Mouse (Mus musculus) stomach, postnatal 0 days (tissue): Measurements from ENCODE around the gene Slc46a2. TPM values are rescaled to one million over a fixed set of nuclear protein-coding genes. Genes with fewer than 3 reads are reported as not detected.

Source experiments
- ATAC-seq: fragments of 200-750 bp; cut with Nextera tagmentation; 2 replicates; pipeline ENCODE4 v1.8.0; 2017; ENCODE audit not compliant: low FRiP score, low TSS enrichment
- DNase-seq: peaks from one replicate; pipeline ENCODE4 v3.0.0-alpha.2; 2016; ENCODE audit warnings: low spot score
- H3K27ac ChIP-seq: fragments of 300-500 bp; sonication (generic); replicated peaks from 2 replicates; pipeline ENCODE4 v1.5.1; 2014; ENCODE audit warnings: mild to moderate bottlenecking, control low read depth
- H3K27me3 ChIP-seq: fragments of 300-500 bp; sonication (generic); 2 replicates; pipeline ENCODE4 v1.6.1; 2014; ENCODE audit warnings: low read length; ENCODE audit not compliant: control insufficient read depth, insufficient read depth
- H3K36me3 ChIP-seq: fragments of 300-500 bp; sonication (generic); 2 replicates; pipeline ENCODE4 v1.6.1; 2014; ENCODE audit warnings: low read length, mixed read lengths; ENCODE audit not compliant: control insufficient read depth, insufficient read depth
- H3K4me1 ChIP-seq: fragments of 300-500 bp; sonication (generic); replicated peaks from 2 replicates; pipeline ENCODE4 v1.6.1; 2014; ENCODE audit warnings: antibody characterized with exemption; ENCODE audit not compliant: control insufficient read depth, insufficient read depth
- H3K4me2 ChIP-seq: fragments of 300-500 bp; sonication (generic); replicated peaks from 2 replicates; pipeline ENCODE4 v1.6.1; 2014; ENCODE audit warnings: low read depth, mild to moderate bottlenecking, control low read depth, moderate library complexity
- H3K4me3 ChIP-seq: fragments of 300-500 bp; sonication (generic); 2 replicates; pipeline ENCODE4 v1.5.1; 2014; ENCODE audit warnings: low read depth, low read length, control low read depth
- H3K9ac ChIP-seq: fragments of 300-500 bp; sonication (generic); 2 replicates; pipeline ENCODE4 v1.6.1; 2014; ENCODE audit warnings: mild to moderate bottlenecking, low read length, control low read depth, mixed read lengths
- H3K9me3 ChIP-seq: fragments of 300-500 bp; sonication (generic); 2 replicates; pipeline ENCODE4 v1.6.1; 2016; ENCODE audit warnings: low read length; ENCODE audit not compliant: control insufficient read depth
- CTCF ChIP-seq: IDR thresholded peaks from 2 replicates; pipeline ENCODE4 v1.5.1; 2016; ENCODE audit warnings: antibody characterized with exemption, low read depth, mild to moderate bottlenecking, moderate library complexity
- EP300 ChIP-seq: optimal IDR thresholded peaks from 2 replicates; pipeline ENCODE3; 2016; ENCODE audit warnings: antibody characterized with exemption
- WGBS: fragments of 180-500 bp; shearing (Covaris S2); extraction: QIAGEN DNeasy Blood & Tissue Kit; methylation state at CpG from one replicate; pipeline ENCODE4 v1.1.7; 2014; 5-methylcytosine and 5-hydroxymethylcytosine counted together
- polyA plus RNA-seq: library from polyadenylated mRNA; unstranded; fragments of >200 nt; fragmentation: Nextera tagmentation; extraction: Ambion mirVana; gene quantifications from 2 replicates; pipeline ENCODE4 v1.2.1, GENCODE M21; 2015

Gene Slc46a2
- polyA plus RNA-seq, 1 experiment from 2014 or later, result 10.5 TPM

GRCm38 (mm10) chr4:59907092-59907491 lies 7.8 kb downstream of the Slc46a2 start:
- Histone ChIP-seq H3K36me3 (no peaks in the 10 kb centered on the region), H3K27ac (no peak overlapping the region), H3K9me3 (no peaks in the 10 kb centered on the region), H3K9ac (no peak overlapping the region), H3K4me2 (no peak overlapping the region), H3K4me1 (no peaks in the 10 kb centered on the region), H3K27me3 (no peaks in the 10 kb centered on the region), H3K4me3 (no peak overlapping the region)
- TF ChIP-seq EP300 (no peak), CTCF (no peak)
- no peak for DNase-seq
- ATAC-seq, result no peak
- WGBS, result 63% methylated on average over 6 of the region's 6 CpGs

- Histone ChIP-seq H3K36me3 (peaks cover 2% of the 10 kb centered on the region; the same call in 1 of the 2 replicates), H3K27ac (no peak overlapping the region), H3K4me3 (no peak overlapping the region), H3K9ac (no peak overlapping the region), H3K4me2 (no peak overlapping the region), H3K9me3 (no peaks in the 10 kb centered on the region), H3K4me1 (no peaks in the 10 kb centered on the region), H3K27me3 (no peaks in the 10 kb centered on the region)
- peak; percentile 45 for TF ChIP-seq CTCF
- TF ChIP-seq EP300, result no peak
- 68% methylated on average over 6 of the region's 6 CpGs for WGBS
- DNase-seq, result no peak
- ATAC-seq, result no peak
These were observed 12.3 kb downstream of the Slc46a2 start for GRCm38 (mm10) chr4:59902547-59902946.

GRCm38 (mm10) chr4:59901810-59902209 lies 13.0 kb downstream of the Slc46a2 start:
- ATAC-seq (no peak), DNase-seq (no peak)
- no peak overlapping the region for H3K4me2 ChIP-seq
- no peak for TF ChIP-seq EP300
- TF ChIP-seq CTCF, result no peak
- H3K9me3 ChIP-seq, result no peaks in the 10 kb centered on the region
- H3K27ac ChIP-seq, result no peak overlapping the region
- no peak overlapping the region for H3K9ac ChIP-seq
- WGBS, result 87% methylated on average over 6 of the region's 6 CpGs
- H3K36me3 ChIP-seq, result peaks cover 2% of the 10 kb centered on the region; the same call in 1 of the 2 replicates
- no peaks in the 10 kb centered on the region for H3K27me3 ChIP-seq
- H3K4me3 ChIP-seq, result no peak overlapping the region
- H3K4me1 ChIP-seq, result no peaks in the 10 kb centered on the region

- Histone ChIP-seq H3K27ac (peak overlapping the region; percentile 80), H3K4me3 (no peak overlapping the region), H3K27me3 (no peaks in the 10 kb centered on the region), H3K4me1 (no peaks in the 10 kb centered on the region), H3K9ac (no peak overlapping the region), H3K36me3 (peaks cover 2% of the 10 kb centered on the region; the same call in 1 of the 2 replicates), H3K9me3 (no peaks in the 10 kb centered on the region), H3K4me2 (no peak overlapping the region)
- peak; percentile 62 for ATAC-seq
- 65% methylated on average over 9 of the region's 9 CpGs for WGBS
- TF ChIP-seq EP300, result no peak
- no peak for TF ChIP-seq CTCF
- DNase-seq, result peak; percentile 21
These were observed 16.3 kb downstream of the Slc46a2 start for GRCm38 (mm10) chr4:59898521-59898919.

- peak; percentile 64 for DNase-seq
- Histone ChIP-seq H3K4me2 (no peak overlapping the region), H3K4me1 (no peaks in the 10 kb centered on the region), H3K27me3 (no peaks in the 10 kb centered on the region), H3K36me3 (peaks cover 2% of the 10 kb centered on the region; the same call in 1 of the 2 replicates), H3K9ac (no peak overlapping the region), H3K4me3 (no peak overlapping the region), H3K9me3 (no peaks in the 10 kb centered on the region), H3K27ac (peak overlapping the region; percentile 80)
- no peak for TF ChIP-seq CTCF
- TF ChIP-seq EP300, result no peak
- peak; percentile 85 for ATAC-seq
- 56% methylated on average over 12 of the region's 12 CpGs for WGBS
These were observed 16.9 kb downstream of the Slc46a2 start for GRCm38 (mm10) chr4:59897814-59898520.

- Histone ChIP-seq H3K9me3 (no peaks in the 10 kb centered on the region), H3K4me1 (no peaks in the 10 kb centered on the region), H3K9ac (no peak overlapping the region), H3K27me3 (no peaks in the 10 kb centered on the region), H3K4me3 (no peak overlapping the region), H3K4me2 (no peak overlapping the region), H3K27ac (no peak overlapping the region), H3K36me3 (peaks cover 2% of the 10 kb centered on the region; the same call in 1 of the 2 replicates)
- 68% methylated on average over 5 of the region's 5 CpGs for WGBS
- ATAC-seq, result no peak
- no peak for TF ChIP-seq CTCF
- TF ChIP-seq EP300, result no peak
- no peak for DNase-seq
These were observed 18.9 kb downstream of the Slc46a2 start for GRCm38 (mm10) chr4:59896000-59896399.
